Mouse (Mus musculus) spleen, adult 2 months (tissue): ENCODE measurements around the gene Il12b.

Source experiments
- CTCF ChIP-seq: fragments of 200-500 bp; IDR thresholded peaks from 2 replicates; pipeline ENCODE4 v1.5.1; 2011; ENCODE audit warnings: mild to moderate bottlenecking, inconsistent platforms; ENCODE audit not compliant: insufficient read depth, insufficient read length, insufficient replicate concordance; ENCODE audit errors: extremely low read depth
- POLR2A ChIP-seq: fragments of 200-500 bp; IDR thresholded peaks from 2 replicates; pipeline ENCODE4 v1.6.1; 2011; ENCODE audit warnings: low read depth, low read length, inconsistent platforms

DNA sequence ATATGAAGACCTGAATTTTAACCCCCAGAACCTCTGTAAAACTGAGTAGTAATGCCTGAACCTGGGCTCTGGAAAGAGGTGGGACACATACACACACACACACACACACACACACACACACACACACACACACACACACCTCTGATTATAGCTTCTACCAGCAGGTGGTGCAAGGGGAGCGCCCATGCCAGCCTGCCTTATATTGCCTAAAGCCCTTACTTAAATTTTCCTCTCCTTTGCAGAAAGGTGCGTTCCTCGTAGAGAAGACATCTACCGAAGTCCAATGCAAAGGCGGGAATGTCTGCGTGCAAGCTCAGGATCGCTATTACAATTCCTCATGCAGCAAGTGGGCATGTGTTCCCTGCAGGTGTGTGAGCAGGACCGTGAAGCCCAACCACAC, 12.4 kb downstream of the Il12b start:
- TF ChIP-seq CTCF, result peak; percentile 41; the same call in 1 of the 2 replicates
- no peak for TF ChIP-seq POLR2A
